Mouse (Mus musculus) 416B (cell line): ENCODE results near the gene Dnmt3l.
"Not testable (repeated sequence)": the region's sequence is repeated elsewhere in the genome, so short reads cannot be mapped to it uniquely, and the experiment has no call there.

Experiments
- DNase-seq: peaks from one replicate; pipeline ENCODE4 v3.0.0; 2011; ENCODE audit warnings: low read depth

The Dnmt3l gene

DNA sequence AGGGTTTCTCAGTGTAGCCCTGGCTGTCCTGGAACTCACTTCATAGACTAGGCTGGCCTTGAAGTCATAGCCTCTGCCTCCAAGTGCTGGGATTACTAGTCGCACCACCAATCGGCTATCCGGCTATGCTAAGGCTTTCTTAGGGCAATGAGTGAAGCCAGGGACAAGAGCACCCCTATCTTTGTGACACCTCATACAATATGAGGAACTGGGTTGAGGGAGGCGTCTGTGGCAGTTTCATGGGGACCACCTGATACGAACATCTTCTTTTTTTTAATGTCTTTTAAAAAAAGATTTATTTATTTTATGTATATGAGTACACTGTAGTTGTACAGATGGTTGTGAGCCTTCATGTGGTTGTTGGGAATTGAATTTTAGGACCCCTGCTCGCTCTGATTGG, 44.0 kb downstream of the Dnmt3l start:
- no peak for DNase-seq

DNA sequence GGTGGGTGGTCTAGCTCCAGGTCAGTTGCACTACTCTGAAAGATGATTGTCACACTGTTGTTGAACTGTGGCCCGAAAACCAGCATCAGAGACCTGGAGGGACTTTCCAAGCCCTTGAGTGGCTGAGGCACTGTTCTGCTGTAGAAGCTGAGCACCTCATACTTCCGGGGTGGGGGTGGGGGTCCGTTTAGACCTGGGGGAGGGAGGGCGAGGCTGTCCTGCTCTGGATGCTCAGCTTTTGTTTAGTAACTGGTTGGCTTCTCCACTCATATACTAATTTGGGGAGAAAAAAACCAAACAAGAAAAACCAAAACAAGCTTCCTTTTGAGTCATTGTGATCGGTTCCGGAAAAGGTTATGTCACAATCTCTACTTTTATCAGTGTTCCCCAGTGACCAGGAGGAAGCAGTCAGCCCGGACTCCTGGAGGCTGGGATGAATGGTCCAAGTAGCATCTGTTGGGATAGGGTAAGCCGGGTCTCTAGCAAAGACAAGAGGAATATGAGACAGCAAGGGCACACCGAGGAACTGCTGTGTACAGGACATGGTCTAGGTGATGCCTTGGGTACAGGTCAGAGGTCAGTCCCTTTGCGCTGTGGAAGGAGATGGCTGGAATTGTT, 44.8 kb downstream of the Dnmt3l start:
- DNase-seq = peak; percentile 92

DNA sequence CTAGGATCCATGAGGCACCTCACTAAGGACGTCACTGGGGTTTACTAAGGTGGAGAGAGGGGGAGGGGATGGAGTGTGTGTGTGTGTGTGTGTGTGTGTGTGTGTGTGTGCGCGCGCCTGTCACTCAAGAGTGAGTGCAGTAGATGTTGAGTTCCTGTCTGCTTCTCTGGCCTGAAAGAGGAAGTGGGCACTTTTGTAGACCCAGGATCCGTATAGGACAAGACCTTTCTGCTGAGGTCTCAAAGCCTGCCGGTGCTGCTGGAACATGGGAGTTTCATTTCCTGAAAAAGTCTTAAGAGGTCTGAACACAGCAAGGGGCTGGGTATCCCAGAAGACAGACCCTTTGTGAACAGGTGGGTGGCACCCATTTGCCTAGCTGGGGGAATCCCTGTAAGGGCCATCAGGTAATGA, 45.4 kb downstream of the Dnmt3l start:
- DNase-seq = peak; percentile 86

DNA sequence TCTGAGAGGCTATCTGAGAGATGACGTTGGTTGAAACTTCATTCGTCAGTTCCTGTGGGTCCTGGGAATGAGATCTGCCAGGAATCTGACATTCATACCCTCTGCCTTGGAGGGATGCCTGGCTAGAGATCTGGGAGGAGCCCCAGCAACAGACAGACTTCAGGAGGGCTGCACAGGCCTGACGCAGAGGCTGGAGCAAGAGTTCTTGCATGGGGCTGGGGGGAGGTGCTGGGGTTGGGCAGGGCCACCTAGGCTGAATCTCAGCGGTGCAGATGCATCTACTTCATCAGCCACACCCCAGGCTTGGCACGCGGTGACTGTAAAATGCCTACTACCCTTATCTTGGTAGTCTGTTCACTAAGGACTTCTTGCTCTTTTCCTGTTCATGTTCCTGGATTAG, 48.5 kb downstream of the Dnmt3l start:
- peak; percentile 26 for DNase-seq

DNA sequence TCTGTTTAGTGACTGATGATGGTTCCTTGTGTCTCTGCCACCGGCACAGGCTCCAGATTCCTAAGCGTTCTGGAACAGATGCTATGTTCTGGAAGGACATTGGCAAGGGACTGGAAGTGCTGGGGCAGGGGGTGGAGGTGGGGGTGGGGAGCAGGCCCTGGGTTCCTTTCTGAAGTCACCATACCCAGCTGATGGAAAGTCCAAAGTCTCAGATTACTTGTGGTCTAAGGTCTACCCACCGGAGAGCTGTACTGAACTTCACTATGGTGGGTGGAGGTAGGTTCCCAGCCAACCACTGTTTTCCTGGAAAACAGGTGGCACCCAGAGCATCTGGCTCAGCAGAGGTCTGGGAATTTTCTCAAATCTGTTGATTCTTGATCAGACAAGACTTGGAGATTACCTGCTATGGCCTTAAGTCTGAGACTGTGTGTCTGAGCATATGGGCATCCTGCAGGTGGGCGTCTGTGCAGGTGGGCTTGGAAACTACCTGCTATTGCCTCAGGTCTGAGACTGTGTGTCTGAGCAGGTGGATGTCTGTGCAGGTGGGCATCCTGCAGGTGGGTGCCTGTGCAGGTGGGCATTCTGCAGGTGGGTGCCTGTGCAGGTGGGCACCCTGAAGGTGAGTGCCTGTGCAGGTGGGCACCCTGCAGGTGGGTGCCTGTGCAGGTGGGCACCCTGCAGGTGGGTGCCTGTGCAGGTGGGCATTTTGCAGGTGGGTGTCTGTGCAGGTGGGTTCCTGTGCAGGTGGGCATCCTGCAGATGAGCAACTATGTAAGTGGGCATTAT, 49.2 kb downstream of the Dnmt3l start:
- peak; percentile 42 for DNase-seq

DNA sequence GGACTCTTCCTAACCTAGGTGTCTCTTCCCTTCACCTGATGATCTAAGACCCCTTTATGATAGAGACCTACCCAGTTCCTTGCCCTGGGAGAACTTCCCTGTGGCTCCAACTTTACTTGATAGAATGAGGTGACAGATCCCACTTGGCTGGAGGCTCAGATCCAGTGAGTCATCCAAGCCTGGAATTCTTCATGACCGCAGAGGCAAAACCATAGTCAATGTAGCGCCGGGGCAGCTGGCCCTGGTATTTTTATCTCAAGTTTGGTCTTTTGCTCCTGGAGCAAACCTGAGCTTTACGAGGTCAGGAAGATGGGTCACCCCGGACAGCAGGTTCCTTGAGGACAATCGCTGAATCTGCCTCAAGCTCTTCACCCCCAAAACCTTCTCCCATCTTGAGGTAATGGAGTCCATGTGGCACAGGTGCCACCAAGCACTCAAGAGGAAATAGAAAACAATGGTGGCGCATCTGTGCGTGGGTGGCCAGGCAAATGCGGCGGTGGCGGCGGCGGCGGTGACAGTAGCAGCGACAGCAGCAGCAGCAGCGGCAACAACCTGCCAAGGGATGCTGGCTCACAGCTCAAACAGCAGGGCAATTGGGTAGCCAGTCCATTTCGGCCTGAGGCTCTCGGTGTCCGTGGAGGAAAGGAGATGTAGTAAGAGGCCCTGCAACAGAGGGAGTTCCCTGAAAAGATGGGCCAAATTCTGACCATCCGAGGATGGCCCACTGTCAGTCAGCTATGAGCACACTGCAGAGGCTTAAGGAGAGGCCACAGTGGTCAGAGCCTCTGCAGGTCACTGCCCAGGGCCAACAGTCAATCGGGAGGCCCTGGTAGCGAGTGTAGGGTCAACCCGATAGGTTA, 50.3 kb downstream of the Dnmt3l start:
- no peak for DNase-seq

DNA sequence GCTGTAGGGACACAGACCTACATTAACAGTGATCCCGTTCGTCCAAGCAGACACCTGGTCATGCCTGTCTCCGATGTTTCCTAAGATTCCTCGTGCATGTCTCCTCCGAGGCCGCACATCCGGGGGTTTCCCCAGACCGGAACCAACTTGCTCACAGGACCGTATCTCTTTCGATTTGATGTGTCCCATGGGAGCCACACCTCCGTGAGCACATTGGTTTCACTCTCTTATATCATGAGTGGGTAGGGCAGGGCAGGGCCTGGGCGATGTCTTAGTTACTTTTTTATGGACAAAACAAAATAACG, 50.9 kb downstream of the Dnmt3l start:
- DNase-seq = no peak

DNA sequence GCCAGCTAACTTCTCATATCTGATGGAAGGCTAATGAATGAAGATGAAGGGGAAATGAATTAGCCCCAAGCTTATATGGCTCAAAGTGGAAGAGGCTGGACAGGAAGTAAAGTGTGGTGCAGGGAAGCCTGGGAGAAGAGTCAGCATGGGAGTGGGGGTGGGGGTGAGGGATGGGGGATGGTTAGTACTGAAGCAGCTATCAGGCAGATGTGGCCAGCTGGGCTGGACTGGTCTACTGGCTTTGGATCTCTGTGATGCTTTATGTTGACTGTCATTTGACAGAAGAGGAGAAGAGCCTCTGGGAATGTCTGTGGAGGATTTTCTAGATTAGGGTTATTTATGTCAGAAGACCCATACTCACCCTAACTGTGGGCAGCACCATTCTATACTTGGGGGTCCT, 53.5 kb downstream of the Dnmt3l start:
- no peak for DNase-seq

DNA sequence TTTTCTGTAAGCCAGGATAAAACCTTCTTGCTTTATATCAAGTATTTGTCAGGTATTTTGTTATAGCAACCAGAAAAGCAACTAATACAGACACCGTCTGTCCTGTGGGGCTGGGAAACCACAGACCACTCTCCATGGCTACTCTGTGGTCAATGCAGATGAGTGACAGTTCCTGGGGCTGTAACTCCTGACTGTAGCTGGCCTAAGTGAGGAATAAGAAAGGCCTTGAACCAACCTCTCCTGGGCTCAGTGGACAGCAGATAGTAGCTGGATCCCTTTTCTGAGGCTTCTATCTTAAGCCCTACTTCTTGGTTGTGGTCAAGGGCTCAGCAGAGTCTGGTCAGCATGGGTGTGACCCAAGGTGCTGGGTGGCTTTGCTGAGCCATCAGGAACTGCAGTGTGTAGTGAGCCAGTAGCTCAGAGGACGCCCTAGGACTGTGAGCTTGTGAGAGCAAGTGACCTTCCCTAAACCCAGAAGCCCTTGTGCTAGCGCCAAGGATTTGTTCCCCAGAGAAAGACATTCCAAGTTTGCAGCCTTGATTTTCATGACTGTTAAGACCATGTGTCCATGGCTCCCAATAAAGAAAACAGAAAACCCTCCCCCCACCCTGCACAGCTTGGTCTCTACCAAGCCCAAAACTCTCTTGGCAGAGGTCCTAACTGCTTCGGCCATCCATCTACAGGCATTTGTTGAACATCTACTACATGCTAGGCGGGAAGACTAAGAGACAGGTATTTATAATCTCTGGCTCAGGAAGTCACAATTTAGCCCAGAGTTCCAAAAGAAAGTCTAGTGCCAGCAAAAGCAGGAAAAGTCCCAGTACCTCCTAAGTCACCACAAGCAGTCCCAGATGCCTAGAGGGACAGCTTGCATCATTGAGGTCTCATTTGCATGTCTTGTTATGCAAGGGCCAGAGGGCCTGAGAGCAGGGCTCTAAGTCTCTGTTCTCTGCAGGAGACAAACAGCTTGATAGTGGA, 54.5 kb downstream of the Dnmt3l start:
- peak; percentile 66 for DNase-seq

DNA sequence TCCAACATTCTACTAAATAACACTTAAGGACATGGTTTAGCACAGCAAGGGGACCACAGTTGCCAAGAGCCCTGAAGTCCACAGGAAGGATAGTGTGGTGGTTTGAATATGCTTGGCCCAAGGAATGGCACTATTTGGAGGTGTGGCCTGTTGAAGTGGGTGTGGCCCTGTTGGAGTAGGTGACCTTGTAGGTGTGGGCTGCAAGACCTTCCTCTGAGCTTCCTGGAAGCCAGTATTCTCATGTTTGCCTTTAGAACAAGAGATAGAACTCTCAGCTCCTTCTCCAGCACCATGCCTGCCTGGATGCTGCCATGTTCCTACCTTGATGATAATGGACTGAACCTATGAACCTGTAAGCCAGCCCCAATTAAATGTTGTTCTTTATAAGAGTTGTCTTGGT, 58.1 kb downstream of the Dnmt3l start:
- DNase-seq = not testable (repeated sequence)

DNA sequence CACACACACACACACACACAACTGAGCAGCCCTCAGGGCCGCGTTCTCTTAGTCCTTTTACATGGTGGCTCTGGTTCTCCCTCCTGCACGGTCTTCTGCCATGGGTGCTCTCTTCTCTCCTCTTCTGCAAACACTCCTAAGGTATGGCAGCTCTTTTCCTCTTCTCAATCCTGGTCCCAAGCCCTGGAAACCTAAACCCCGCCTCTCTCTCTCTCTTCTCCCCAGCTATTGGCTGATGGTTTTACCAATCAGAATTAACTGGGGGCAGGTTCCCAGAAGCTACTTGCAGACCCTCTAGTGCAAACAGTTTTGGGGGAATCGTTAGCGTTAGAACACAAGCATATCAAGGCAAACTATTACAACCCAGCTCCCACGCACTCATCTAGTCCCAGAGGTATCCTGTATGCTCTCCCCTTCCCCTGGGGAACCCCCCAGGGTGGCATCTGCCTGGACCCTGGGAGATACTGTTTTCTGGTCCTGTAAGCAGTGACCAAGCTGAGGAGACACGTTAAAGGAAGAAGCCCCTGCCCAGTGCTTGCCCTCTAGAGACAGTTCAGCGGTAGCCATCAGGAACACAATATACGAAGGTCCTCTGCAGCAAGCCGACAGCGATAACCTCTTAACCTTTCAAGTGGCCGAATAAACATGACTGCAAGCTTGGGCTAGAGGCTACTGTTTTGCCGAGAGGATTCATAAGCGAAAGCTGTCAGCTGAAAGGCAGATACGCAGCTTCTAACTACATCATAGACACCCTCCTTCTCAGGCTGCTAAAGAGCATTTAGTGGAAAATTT, 59.4 kb downstream of the Dnmt3l start:
- no peak for DNase-seq

DNA sequence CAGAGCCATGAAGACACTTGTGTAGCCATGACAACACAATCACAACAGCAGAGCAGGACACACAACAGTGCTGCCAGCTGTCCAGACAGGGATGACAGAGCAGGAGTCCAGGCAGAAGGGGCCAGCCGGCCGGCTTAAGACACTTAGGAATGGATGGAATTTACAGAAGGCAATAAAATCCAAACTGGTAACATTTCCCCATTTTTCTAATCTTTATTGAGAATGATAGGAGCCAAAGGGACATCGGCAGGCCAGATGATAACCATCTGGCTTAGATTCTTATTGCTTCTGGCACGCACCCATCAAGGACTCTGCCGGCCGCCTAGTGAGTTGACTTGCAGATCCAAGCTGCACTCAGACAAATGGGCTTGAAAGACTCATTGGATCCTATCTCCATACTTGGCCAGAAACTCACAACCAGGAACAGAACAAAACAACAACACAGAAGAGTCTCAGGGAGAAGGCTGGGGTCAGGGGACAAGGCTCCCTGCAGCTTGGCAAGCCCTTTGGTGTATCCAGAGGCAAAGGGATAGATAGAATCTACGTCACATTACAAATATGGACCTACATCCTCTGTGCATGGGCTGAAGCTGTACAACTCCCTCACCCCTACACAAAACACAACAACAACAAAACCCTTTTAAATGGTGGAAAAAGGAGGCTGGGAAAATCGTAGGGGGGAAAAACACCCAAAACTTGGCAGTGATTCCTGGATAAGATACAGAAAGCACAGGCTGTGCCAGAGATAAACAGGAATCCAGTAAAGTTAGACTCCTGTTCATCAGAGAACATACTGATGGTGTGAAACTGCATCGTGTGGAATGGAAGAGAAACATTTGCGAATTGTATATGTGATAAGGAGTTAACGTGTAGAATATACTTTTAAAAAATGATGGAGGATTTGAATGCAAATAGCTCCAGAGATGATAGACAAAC, 63.1 kb downstream of the Dnmt3l start:
- DNase-seq = no peak

DNA sequence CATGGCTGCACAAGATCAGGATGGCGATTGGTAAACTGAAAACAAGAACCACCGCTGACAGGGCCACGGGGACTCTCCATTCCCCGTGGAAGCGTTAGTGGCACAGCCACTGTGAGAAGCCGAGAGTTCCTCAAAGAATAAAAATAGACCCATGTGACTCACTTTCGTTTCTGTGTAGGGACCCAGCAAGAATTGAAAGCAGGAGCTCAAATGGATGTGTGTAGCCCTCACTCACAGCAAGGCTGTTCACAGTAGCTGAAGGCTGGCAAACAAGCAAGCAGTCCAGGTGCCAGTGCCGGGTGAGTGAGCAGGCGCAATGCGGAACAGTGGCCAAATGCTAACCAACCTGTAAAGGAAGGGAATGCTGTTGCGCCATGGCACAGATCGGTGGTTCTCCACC, 63.8 kb downstream of the Dnmt3l start:
- DNase-seq = no peak
